9 mouse cellular contexts compared by ENCODE assay signal in the genomic region with DNA sequence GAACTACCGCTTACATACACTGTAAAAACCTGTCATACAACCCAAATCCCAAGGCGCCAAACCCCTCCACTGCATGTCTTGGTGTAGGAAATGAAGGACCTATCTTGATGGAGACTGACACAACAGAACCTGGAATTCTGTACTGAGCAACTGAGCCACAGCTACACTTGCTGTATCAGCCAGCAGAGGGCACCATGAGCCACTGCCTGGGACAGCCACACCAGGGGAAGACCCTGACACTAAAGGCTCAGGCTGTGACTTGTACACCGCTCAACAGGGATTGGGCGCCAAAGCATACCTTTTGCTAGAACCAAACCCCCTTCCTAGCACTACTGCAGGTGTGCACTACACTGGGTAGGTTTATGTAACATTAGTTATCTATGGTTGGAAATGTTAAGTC.
A peak's percentile ranks its signal among the peaks of the same experiment; 100 is the strongest.
DNase-seq lines count a peak whose midpoint lies in the region; ATAC-seq lines count a peak whose summit lies in the region.
"Had no signal": no experiment of that assay in that cellular context is flagged by ENCODE, and none has a peak within 500 bp of the region (broad histone marks: within the 10 kb centered on the region; RNA-seq: fewer than 3 reads in every experiment).

No protein-coding gene starts in this region.

- H3K9ac ChIP-seq in limb, embryonic 11.5 days (ENCODE audit: low read length): no peak overlapping the region
- no peak overlapping the region for H3K9ac ChIP-seq in neural tube, embryonic 12.5 days
- H3K9ac ChIP-seq: embryonic facial prominence, embryonic 13.5 days had no signal

- no peak overlapping the region for H3K27ac ChIP-seq in limb, embryonic 11.5 days (replicated peaks; ENCODE audit: low read depth, low read length)
- no peak overlapping the region for H3K27ac ChIP-seq in neural tube, embryonic 12.5 days
- H3K27ac ChIP-seq: embryonic facial prominence, embryonic 13.5 days had no signal

- H3K27me3 ChIP-seq in limb, embryonic 11.5 days (ENCODE audit: control insufficient read depth, insufficient read depth, low read length): no peaks in the 10 kb centered on the region
- H3K27me3 ChIP-seq in neural tube, embryonic 12.5 days (replicated peaks): no peaks in the 10 kb centered on the region
- H3K27me3 ChIP-seq: embryonic facial prominence, embryonic 13.5 days had no signal

- no peaks in the 10 kb centered on the region for H3K9me3 ChIP-seq in limb, embryonic 11.5 days (ENCODE audit: control insufficient read depth, low read length)
- no peaks in the 10 kb centered on the region for H3K9me3 ChIP-seq in neural tube, embryonic 12.5 days
- H3K9me3 ChIP-seq: embryonic facial prominence, embryonic 13.5 days had no signal

- no peak for ATAC-seq in limb, embryonic 11.5 days (ENCODE audit: insufficient number of reproducible peaks, low FRiP score, low TSS enrichment, low read depth)
- peak; percentile 55 for ATAC-seq in neural tube, embryonic 12.5 days (ENCODE audit: low FRiP score, low read depth)

- H3K4me1 ChIP-seq in limb, embryonic 11.5 days (ENCODE audit: control insufficient read depth, insufficient read depth, low read length): peaks cover 31% of the 10 kb centered on the region
- peaks cover 10% of the 10 kb centered on the region for H3K4me1 ChIP-seq in neural tube, embryonic 12.5 days

- no peak overlapping the region for H3K4me2 ChIP-seq in limb, embryonic 11.5 days (ENCODE audit: low read depth, severe bottlenecking)
- no peak overlapping the region for H3K4me2 ChIP-seq in neural tube, embryonic 12.5 days (replicated peaks)
- H3K4me2 ChIP-seq: embryonic facial prominence, embryonic 13.5 days had no signal

- intact Hi-C loops in gastrocnemius, postnatal 36 days (cut with DNase I): loop anchor here (2.0 to 10.0 kb wide), 4 partner anchors 72 to 364 kb away; no protein-coding TSS in a partner anchor

- no peak overlapping the region for H3K4me3 ChIP-seq in limb, embryonic 11.5 days (ENCODE audit: low read depth, low read length)
- no peak overlapping the region for H3K4me3 ChIP-seq in neural tube, embryonic 12.5 days
- H3K4me3 ChIP-seq: embryonic facial prominence, embryonic 13.5 days had no signal

- peak; percentile 59 for DNase-seq in A20 (ENCODE audit: low read depth, low spot score)
- peak; percentile 42 for DNase-seq in T-cell, adult 2 months (ENCODE audit: low spot score)
- peak; percentile 80 for DNase-seq in embryo, embryonic 10 days (ENCODE audit: low spot score)
- peak; percentile 62 for DNase-seq in gastrocnemius, postnatal 36 days
- DNase-seq in kidney, adult 8-10 months: peak; percentile 30 to 71
- DNase-seq in limb, embryonic 11.5 days (ENCODE audit: low spot score): peak; percentile 80
- peak; percentile 85 for DNase-seq in thymus, postnatal 14 days

- peaks cover 14% of the 10 kb centered on the region for H3K36me3 ChIP-seq in limb, embryonic 11.5 days (ENCODE audit: control insufficient read depth, insufficient read depth, low read length)
- peaks cover 73% of the 10 kb centered on the region for H3K36me3 ChIP-seq in neural tube, embryonic 12.5 days

- WGBS in limb, embryonic 11.5 days: 82% methylated on average over 4 of the region's 4 CpGs
- 82% methylated on average over 4 of the region's 4 CpGs for WGBS in neural tube, embryonic 12.5 days
